Mouse (Mus musculus): Measurements from ENCODE around the gene Top1. TPM values are rescaled to one million over a fixed set of nuclear protein-coding genes. Genes with fewer than 3 reads are reported as not detected.

Gene Top1
- total RNA-seq, 1 experiment from 2014 or later: 127 TPM

DNA sequence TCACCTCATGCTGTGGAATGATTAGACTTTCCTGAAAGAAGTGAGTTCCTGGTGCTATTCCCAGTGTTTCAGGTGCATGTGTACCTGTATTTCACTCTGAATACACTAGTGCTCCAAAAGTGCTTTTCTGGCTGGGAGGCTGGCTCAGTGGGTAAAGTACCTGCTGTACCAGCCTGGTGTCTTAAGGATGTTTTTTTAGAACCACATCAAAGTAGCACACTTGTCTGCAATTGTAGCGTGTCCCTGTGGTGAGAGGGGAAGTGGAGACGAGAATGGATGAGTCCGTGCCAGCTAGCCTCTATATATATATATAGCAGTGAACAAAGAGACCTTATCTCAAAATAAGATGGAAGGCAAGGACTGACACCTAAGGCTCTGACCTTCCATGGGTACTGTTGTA lies 55.9 kb downstream of the Top1 start:
- no peak for ATAC-seq (ENCODE audit: extremely low read depth, insufficient number of reproducible peaks, low FRiP score, poor library complexity, severe bottlenecking)

DNA sequence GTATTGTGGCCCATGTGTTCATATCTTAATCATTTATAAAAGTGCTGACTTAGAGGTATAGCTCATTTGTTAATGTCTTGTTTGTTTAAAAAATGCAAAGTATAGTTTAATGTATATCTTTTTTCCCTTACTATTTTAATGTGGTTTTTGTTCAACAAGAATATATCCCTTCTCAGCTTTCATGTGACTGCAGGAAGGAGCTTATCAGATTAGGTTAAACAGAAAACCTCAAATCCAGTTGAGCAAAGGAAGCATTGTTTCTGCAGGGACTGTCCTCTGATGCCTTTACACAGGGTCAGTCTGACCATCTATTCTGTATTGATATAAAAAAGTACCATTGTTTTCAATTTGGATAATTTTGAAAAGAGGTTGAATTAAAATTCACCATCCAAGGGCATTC lies 57.1 kb downstream of the Top1 start:
- no peak for ATAC-seq (ENCODE audit: extremely low read depth, insufficient number of reproducible peaks, low FRiP score, poor library complexity, severe bottlenecking)

DNA sequence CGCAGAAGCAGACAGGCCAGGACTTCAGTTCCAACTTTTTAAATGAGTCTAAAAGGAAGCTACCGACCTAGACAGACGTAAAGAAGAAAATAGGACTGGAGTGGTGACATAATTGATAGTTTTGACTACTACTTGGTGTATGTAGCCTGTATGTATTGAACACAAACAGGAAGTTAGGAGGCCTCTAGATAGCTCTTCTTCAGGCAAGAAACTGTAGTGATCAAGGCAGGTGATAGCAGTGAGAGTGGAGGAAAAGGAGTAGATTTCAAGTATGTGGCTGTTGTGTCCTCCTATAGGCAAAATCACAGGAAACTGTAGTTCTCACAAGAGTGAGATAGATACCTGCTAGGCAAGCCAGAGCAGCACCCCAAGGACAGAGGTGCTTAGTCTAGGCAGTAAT lies 62.0 kb downstream of the Top1 start:
- ATAC-seq (ENCODE audit: extremely low read depth, insufficient number of reproducible peaks, low FRiP score, poor library complexity, severe bottlenecking): no peak

DNA sequence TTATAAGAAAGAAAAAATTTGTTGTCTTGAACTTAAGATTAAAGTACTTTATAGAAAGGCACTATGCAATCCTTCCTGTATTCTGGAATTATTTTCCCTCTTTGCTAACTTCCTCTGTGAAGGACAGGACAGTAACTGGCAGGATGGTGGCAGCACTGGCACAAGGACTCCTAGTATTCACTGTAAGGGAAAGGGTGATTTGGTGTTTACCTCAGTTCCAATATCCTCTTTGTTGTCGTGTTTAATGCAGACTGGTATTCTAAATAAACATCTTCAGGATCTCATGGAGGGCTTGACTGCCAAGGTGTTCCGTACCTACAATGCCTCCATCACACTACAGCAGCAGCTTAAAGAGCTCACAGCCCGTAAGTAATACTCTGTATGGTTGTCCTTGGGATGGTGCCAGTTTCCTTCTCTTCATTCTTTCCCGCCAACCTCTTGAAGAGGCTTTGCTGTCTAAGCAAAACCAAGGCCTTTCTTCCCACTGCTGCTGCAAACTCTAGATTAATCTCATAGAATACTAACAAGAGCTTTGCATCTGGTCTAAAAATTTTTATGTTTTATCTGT lies 69.9 kb downstream of the Top1 start:
- ATAC-seq (ENCODE audit: extremely low read depth, insufficient number of reproducible peaks, low FRiP score, poor library complexity, severe bottlenecking): no peak

DNA sequence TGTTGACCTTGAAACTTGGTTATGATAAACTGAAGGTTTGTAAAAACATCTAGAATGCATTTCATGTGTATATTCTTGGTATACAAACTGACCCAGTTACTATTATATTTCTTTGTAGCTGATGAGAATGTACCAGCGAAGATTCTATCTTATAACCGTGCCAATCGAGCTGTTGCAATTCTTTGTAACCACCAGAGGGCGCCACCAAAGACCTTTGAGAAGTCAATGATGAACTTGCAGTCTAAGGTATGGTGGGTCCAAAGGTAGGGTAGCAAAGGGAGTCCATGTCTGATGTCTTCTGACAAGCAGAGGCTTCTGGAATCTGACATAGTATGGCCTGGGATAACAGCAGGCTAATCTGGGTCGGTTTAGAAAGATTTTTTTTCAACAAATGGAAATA lies 71.6 kb downstream of the Top1 start:
- ATAC-seq (ENCODE audit: extremely low read depth, insufficient number of reproducible peaks, low FRiP score, poor library complexity, severe bottlenecking): peak; percentile 58; the same call in 1 of the 2 replicates

DNA sequence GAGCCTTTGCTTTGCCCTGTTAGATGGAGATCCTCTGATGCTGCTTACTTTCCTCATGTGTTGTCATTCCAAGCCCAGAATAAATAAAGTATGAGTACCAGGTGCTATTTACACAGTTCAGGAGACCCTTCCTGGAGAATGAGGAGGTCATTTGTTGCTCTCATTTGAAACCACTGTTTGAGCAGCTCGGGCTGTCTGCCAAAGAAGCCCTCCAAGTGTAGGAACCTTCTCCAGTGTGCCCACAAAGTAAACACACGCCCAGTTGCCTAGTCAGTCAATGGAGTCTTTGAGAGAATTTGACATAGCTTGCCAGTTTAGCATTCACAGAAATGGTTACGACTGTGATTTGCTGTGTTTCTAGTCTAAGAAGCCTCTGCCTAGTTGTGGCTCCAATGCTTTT lies 73.1 kb downstream of the Top1 start:
- ATAC-seq (ENCODE audit: extremely low read depth, insufficient number of reproducible peaks, low FRiP score, poor library complexity, severe bottlenecking): no peak

DNA sequence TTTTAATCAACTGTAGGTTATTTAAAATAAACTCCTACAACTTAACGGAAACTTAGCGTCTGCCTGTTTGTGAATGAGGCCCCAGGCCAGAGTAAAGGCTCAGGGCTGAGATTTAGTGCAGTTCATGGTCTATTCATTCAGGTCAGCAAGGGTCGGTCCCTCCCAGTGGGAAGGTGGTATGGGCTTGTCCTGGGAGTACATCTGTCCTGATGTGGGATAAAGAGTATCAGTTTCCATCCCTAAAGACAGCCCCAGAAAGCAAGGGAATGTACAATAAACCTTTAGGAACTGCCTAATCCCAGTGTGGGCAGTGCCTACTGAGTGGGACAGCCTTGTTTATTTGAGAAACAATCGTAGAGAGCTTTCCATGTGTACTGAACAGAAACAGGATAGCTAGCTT lies 77.0 kb downstream of the Top1 start:
- no peak for ATAC-seq (ENCODE audit: extremely low read depth, insufficient number of reproducible peaks, low FRiP score, poor library complexity, severe bottlenecking)

DNA sequence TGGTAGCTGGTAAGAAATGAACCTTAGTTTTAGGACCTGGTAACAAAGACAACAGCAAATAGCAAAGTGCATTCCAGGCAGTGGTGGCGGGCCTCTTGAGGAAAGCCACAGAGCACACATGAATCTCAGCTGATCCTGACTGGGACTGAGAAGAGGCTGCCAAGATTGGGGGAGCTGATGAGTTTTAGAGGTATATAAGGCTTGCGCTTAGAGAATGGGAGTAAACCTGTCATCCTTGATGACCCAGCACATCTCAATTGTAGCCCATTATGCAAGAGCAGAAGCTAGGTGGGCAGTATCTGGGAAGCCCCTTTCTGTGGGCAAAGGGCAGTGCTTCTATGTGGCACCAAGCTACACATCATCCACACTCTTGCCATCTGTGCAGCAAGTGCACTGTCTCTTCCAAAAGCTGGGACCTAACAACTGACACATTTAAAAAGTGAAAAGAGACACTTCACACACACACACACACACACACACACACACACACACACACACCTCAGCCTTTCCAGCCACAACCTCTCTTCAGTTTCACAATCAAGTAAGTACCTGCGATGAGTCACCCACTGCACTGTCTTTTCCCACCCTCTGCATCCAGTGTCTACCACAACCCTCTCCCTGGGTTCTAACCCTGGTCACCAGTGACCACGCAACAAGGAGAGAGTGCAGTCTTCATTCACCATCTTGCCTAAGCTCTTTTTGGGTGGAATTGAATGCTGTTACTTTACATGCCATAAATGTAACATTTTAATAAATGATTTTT lies 78.1 kb downstream of the Top1 start:
- no peak for ATAC-seq (ENCODE audit: extremely low read depth, insufficient number of reproducible peaks, low FRiP score, poor library complexity, severe bottlenecking)

DNA sequence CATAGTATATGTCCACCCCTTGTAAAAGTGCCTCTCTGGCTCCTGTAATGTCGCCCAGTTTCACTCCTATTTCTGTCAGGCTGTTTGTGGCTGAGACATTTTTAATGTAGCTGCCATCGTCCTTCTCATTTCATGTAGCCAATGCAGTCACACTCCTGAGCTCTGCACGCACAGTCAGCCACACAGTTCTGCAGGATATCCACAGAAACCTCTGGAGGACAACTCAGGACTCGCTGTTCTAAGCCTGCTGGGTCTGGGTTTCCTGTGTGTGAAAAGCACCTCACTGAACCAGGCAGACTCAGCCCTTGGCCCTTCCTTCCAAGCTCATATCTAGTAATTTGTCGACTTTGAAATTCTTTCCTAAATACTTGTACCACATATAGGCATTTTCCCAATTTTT lies 78.8 kb downstream of the Top1 start:
- no peak for ATAC-seq (ENCODE audit: extremely low read depth, insufficient number of reproducible peaks, low FRiP score, poor library complexity, severe bottlenecking)

DNA sequence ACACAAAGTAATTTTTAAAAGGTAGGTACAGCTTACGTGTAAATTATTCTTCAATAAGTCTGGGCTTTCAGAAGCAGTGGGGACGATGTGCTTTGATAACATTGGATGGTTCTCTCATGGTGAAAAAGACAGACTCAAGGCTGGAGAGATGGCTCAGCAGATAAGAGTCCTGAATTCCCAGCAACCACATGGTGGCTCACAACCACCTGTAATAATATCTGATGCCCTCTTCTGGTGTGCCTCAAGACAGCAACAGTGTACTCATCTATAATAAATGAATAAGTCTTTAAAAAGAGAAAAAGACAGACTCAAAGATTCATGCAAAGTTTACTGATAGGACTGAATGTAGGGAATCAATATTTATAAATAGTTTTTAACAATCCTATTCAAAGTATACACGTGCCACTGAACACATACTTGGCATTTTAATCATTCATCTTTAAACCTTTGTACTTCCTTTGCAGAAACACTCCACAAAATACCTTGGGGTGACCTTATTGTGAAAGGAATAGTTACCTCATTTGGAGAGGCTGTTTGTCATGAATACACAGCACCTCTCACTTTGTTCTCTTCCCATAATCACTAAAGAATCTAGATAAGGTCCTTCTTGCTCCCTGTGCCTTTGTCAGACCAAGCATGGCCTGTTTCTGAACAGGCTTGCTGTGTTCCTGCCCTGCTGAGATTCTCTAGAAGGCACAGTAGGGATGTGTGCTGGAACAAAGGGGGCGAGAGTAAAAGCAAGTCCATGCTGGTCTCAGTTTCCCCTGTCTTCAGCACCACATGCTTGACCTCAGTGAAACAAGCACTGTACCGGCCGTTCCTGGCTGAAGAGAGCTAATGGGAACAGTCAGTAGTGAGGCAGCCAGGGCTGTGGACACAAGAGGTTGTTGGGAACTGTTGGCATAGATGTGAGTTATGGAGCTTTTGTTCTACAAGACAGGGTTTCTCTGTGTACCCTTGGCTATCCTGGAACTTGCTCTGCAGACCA lies 80.5 kb downstream of the Top1 start:
- no peak for ATAC-seq (ENCODE audit: extremely low read depth, insufficient number of reproducible peaks, low FRiP score, poor library complexity, severe bottlenecking)

DNA sequence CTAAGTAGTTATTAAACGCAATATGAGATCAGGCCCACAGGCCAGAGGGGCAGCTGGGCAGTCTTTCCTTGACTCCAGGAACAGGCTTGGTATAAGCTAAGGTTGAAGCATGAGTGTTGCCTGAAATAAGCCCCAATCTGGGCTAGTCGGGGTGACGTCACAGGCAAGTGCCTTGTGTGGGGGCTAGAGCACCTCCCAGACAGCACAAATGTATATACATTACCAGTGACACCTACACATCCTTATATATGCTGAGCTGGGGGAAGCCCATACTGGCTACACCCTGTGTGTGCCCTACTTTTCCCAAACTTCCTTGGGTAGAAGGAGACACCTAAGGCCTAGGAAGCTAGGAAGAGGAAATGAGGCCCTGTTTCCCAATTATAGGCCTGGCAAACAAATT lies 83.3 kb downstream of the Top1 start:
- no peak for ATAC-seq (ENCODE audit: extremely low read depth, insufficient number of reproducible peaks, low FRiP score, poor library complexity, severe bottlenecking)

DNA sequence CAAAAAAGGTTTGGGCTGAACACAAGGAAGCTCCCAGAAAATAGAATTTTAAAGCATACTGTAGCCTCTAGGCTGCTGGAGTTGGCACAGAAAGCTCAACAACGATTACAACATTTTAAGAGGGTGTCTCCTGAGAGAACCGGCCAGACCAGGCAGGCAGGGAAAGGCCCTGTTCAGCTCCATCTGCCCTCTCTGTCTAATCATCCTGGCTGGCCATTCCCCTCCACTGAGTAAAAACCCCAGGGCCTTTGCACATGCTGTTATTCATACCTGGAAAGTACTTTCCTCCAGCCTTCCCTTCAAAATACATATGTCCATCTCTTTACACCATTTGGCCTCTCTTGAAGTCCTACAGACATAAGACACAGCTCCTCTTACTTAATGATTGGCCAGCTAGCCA lies 83.7 kb downstream of the Top1 start:
- no peak for ATAC-seq (ENCODE audit: extremely low read depth, insufficient number of reproducible peaks, low FRiP score, poor library complexity, severe bottlenecking)

DNA sequence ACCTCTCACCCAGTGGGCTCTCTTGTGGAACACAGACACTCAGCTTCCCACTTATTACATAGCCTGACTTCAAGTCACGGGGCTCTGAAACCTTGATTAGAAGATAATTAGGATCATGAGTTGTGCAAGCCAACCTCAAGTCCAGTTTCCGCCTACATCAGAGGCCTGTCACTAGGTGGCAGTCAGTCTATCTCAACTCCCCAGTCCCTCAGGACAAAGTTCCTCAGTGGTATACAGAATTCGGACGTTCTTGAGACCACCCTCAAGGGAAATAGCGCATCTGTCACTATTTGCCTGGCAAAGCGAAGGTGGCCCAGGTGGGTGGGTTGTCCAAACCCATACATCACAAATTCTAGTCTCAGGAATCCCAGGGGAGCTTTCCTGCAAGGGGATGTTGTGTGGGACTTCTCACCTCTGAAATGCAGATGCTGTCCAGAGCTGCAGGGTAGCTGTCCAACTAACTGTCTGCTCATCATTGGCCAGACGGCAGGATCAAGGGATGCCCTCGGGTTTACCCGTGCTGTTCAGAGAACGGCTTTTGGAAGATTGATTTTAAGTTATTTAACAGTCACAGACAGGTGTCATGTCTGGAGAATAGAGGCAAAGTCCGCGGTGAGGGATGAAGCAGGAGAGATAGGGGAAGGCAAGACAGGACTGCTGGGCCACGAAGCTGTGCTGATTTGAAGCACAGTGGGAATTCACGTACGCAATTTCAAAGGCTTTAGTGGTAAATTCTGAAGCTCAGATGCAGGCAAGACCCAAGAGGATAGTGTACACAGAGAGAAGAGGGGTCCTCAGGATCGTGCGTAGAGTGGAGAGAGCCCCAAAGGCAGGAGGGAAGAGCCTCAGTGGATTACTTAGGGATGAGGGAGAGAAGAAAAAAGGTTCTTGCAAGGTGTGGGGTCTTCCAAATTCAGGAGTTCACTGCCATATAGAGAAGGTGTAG lies 84.4 kb downstream of the Top1 start:
- ATAC-seq (ENCODE audit: extremely low read depth, insufficient number of reproducible peaks, low FRiP score, poor library complexity, severe bottlenecking): no peak

DNA sequence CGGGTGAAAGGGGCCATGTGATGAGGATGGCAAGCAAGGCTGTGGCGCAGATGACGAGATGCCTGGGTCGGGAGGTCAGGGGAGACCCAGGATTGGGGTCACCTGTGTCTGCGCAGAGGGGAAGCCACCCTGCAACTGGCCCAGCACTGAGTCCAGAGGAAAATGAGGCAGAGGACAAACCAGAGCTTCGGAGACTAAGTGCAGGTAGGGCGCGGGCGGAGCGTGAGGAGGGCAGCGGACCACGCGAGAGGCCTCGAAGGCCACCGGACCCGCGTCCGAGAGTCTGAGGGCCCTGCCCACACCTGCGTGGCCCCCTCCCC lies 85.1 kb downstream of the Top1 start:
- no peak for ATAC-seq (ENCODE audit: extremely low read depth, insufficient number of reproducible peaks, low FRiP score, poor library complexity, severe bottlenecking)

DNA sequence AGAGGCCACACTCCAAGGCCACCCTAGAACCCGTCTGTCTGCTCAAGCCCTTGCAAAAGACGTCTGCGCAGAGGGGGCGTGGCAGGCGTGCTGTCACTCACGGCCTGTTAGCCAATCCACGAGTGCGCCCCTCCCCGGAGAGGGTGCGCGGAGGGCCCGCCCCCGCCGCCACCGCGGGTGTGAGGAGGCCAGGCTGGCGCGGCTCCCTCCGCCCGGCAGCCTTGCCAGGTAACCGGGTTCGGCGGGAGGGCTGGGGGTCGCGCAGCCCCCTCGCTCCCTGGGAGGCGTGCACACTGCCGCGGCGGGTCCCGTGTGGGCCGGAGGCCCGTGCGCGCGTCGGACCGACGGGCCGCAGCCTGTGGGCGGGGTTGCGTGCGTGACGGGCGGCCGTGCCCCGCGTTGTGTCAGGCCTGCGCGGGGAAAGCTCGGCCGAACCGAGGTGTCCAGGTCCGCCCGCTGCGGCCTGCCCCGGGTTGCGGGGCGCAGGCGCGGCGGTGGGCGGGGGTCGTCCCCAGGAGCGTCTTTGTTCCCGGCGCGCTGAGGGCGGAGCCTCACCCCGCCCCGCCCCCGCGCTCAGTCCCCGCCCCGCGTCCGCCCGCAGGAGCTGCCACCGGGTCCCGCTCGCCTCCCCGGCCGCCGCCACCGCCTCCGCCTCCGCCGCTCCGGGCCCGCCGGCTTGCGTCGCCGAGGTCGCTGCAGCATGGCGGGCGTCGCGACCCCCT lies 85.6 kb downstream of the Top1 start, which contains the start of gene Plcg1:
Gene Plcg1 (plus strand): TSS at position 184 of the 722 bp plus-strand sequence.
- peak; percentile 78 for ATAC-seq (ENCODE audit: extremely low read depth, insufficient number of reproducible peaks, low FRiP score, poor library complexity, severe bottlenecking)

DNA sequence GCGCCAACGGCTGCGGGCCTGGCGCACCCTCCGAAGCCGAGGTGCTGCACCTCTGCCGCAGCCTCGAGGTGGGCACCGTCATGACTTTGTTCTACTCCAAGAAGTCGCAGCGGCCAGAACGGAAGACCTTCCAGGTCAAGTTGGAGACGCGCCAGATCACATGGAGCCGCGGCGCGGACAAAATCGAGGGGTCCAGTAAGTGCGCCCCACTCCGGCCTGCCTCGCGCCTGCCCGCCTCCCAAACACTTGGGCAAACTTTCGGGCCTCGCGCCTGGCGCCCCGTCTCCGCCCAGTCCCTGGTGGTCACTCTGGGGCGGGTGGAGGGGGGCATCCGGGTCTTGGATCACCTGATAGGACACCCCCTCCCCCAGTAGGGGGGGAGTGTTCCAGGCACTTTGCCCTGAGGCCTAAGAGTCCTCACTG lies 86.2 kb downstream of the Top1 start:
- no peak for ATAC-seq (ENCODE audit: extremely low read depth, insufficient number of reproducible peaks, low FRiP score, poor library complexity, severe bottlenecking)

DNA sequence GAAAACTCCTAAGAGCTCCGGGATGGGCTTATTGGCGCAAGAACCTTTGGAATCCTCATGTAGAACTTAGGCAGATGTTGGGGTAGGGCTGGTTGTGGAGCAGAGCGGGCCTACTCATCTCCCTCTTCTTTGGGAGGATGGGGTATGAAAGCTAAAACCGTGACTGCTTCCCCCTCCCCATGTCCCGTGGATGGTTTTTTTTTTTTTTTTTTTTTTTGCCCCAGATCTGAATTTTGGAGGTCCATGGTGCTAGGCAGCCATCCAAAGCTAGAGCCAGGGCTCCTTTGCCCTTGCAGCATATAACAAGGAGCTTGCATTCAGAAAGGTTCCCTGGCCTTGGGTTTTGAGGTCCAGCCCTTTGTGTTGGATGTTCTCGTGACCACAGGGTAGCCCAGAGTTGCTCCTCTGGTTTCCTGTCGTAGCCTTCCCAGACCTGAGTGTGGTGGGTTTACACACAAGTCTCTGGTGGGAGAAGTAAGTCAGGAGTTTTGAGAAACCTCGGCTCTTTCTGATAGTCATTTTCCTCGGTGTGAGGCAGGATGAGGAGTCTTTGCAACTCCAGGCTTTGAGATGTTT lies 86.8 kb downstream of the Top1 start:
- ATAC-seq (ENCODE audit: extremely low read depth, insufficient number of reproducible peaks, low FRiP score, poor library complexity, severe bottlenecking): no peak

DNA sequence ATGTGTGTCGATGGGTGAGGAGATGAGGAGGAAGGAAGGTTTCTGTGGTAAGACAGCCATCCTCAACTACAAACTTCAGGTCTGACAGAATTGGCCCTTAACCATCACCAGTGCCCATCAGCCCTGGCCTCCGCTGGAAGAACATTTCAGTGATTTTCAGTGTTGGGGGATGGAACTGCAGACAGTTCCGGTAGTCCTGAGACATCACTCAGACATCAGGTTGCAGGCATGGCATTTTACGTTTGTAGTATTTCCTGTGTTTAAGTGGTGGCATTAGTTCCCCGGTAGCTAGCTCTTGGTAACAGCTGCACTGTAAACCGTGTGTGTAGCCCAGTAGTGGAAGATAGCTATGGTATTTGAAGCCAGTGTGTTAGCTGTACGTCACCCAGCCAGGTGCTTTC lies 87.4 kb downstream of the Top1 start:
- peak; percentile 37; the same call in 1 of the 2 replicates for ATAC-seq (ENCODE audit: extremely low read depth, insufficient number of reproducible peaks, low FRiP score, poor library complexity, severe bottlenecking)
